Mouse (Mus musculus) myocyte (in vitro differentiated cells): ENCODE measurements at regions not wholly inside any gene's neighbourhood (a gene's known extent, or its start where the extent isn't known, plus 50 kb on each side); places are given as distances from the start of the nearest gene placed in this dataset.

Experiments
- H3K27me3 ChIP-seq: one replicate; pipeline ENCODE4 v1.6.1; 2011; ENCODE audit not compliant: control insufficient read depth, insufficient read depth, insufficient read length
- H3K36me3 ChIP-seq: one replicate; pipeline ENCODE4 v1.6.1; 2011; ENCODE audit not compliant: control insufficient read depth, insufficient read depth
- H3K4me2 ChIP-seq: one replicate; pipeline ENCODE4 v1.6.1; 2011; ENCODE audit warnings: low read depth, control low read depth
- H3K4me3 ChIP-seq: one replicate; pipeline ENCODE4 v1.5.1; 2011; ENCODE audit warnings: mild to moderate bottlenecking, control low read depth, moderate library complexity
- H3K79me2 ChIP-seq: one replicate; pipeline ENCODE4 v1.6.1; 2011; ENCODE audit not compliant: control insufficient read depth, insufficient read depth
- H3ac ChIP-seq: one replicate; pipeline ENCODE4 v1.6.1; 2011; ENCODE audit not compliant: control insufficient read depth, insufficient read length
- CEBPB ChIP-seq: IDR thresholded peaks from 2 replicates; pipeline ENCODE4 v1.6.1; 2011; ENCODE audit warnings: mild to moderate bottlenecking, moderate library complexity; ENCODE audit not compliant: poor library complexity, insufficient read depth, severe bottlenecking
- E2F4 ChIP-seq: IDR thresholded peaks from one replicate; pipeline ENCODE4 v1.6.1; 2011; ENCODE audit warnings: mild to moderate bottlenecking, control low read depth, moderate library complexity; ENCODE audit not compliant: insufficient read depth
- MAX ChIP-seq: IDR thresholded peaks from one replicate; pipeline ENCODE4 v1.6.1; 2011; ENCODE audit warnings: low read depth, mild to moderate bottlenecking, control low read depth
- MYOD1 ChIP-seq, 3 experiments: IDR thresholded peaks; one replicate each; pipeline ENCODE4 v1.6.1; 2011; ENCODE audit warnings: control low read depth in 2 of 3, low read depth in 2 of 3, mild to moderate bottlenecking in 2 of 3, moderate library complexity in 1 of 3; ENCODE audit not compliant: insufficient read length in 2 of 3, control insufficient read depth in 1 of 3
- MYOG ChIP-seq, 3 experiments: IDR thresholded peaks; one replicate each; pipeline ENCODE4 v1.6.1; 2011; ENCODE audit warnings: control low read depth in 2 of 3, low read depth in 2 of 3, mild to moderate bottlenecking in 2 of 3; ENCODE audit not compliant: insufficient read length in 2 of 3, control insufficient read depth in 1 of 3, insufficient read depth in 1 of 3
- POLR2A ChIP-seq: IDR thresholded peaks from one replicate; pipeline ENCODE4 v1.6.1; 2011; ENCODE audit warnings: low read depth, mild to moderate bottlenecking, control low read depth, moderate library complexity; ENCODE audit not compliant: insufficient read length
- POLR2AphosphoS2 ChIP-seq: IDR thresholded peaks from one replicate; pipeline ENCODE4 v1.6.1; 2011; ENCODE audit warnings: low read depth, control low read depth; ENCODE audit not compliant: insufficient read length
- REST ChIP-seq: IDR thresholded peaks from one replicate; pipeline ENCODE4 v1.6.1; 2011; ENCODE audit warnings: mild to moderate bottlenecking, control low read depth, moderate library complexity; ENCODE audit not compliant: insufficient read depth, insufficient read length
- SRF ChIP-seq: IDR thresholded peaks from one replicate; pipeline ENCODE4 v1.6.1; 2011; ENCODE audit warnings: low read depth; ENCODE audit not compliant: control insufficient read depth, insufficient read length
- TCF12 ChIP-seq: IDR thresholded peaks from one replicate; pipeline ENCODE4 v1.6.1; 2011; ENCODE audit warnings: mild to moderate bottlenecking, control low read depth; ENCODE audit not compliant: poor library complexity, insufficient read depth, severe bottlenecking
- TCF3 ChIP-seq: IDR thresholded peaks from one replicate; pipeline ENCODE4 v1.6.1; 2011; ENCODE audit warnings: low read depth, control low read depth; ENCODE audit not compliant: insufficient read length
- USF1 ChIP-seq: IDR thresholded peaks from one replicate; pipeline ENCODE4 v1.6.1; 2011; ENCODE audit warnings: low read depth, mild to moderate bottlenecking, control low read depth, moderate library complexity

DNA sequence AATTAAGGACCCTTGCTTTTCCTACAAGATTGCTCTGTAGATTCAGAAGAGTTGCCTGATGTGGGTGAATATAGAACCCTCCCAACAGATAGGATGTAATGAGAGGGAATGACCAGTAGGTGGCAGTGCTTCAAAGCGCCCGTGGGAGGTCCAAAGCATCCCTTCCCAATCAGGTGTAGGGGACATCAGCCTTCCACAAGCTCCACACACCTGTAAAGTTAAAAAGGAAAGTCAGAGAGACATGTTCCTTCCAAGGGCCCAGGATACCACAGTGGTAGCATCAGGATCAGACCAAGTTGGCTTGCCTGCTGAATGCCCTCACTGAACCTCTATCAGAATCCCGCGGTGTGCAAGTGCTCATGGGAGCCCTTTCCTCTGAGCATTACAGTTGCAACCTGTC is 75.7 kb upstream of the Zfp618 start:
- no peaks in the 10 kb centered on the region for H3K79me2 ChIP-seq
- no peak overlapping the region for H3K4me3 ChIP-seq
- H3ac ChIP-seq, result no peak overlapping the region
- H3K36me3 ChIP-seq, result no peaks in the 10 kb centered on the region
- TF ChIP-seq TCF12 (no peak), TCF3 (no peak), SRF (no peak), MAX (no peak), E2F4 (no peak), REST (no peak), POLR2A (no peak)
- no peak overlapping the region for H3K4me2 ChIP-seq
- H3K27me3 ChIP-seq, result peaks cover 16% of the 10 kb centered on the region

DNA sequence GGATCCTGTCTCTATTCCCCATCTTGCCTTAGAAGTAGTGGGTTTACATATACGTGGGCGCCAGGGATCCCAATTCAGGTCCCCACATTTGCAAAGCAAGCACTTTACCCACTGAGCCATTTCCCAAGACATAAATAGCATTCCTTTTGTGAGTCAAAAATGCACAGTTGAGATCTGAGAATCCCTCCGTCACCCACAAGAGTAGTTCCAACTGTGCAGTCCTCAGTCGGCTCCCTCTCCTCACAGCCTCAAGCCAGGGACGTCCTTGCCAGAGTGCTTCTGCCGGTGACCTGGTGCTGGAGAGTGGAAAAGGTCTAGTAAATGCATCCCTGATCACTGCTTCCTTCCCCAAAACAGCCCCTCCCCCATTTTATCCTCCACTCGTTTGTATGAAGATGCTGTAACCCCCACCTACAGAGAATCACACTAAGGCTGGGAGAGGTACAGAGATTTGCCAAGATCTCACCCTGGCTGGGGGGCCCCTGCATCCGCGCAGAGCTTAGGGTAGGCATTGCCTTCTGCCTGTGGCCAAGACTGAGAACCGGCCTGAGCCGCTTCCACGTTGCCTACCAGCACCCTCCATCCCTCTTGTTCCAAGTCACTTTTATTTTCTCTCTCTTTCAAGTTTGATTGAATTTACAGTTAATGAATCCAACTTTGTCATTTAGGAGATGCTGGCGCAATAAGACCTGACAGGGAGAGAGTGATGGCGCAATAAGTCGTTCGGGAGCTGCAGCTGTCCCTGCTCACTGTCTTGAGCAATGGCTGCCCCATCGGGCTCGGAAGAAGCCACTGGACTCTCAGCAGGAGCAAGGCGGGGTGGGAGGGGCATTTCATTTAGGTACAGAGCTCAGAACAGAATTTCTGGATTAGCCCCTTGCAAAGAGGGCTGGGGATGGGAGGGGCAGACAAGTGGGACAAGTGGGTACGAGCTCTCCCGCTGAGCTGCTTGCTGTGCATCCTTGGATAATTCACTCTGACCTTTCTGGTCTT is 74.5 kb upstream of the Zfp618 start:
- Histone ChIP-seq H3K4me3 (no peak overlapping the region), H3K27me3 (peaks cover 16% of the 10 kb centered on the region)

DNA sequence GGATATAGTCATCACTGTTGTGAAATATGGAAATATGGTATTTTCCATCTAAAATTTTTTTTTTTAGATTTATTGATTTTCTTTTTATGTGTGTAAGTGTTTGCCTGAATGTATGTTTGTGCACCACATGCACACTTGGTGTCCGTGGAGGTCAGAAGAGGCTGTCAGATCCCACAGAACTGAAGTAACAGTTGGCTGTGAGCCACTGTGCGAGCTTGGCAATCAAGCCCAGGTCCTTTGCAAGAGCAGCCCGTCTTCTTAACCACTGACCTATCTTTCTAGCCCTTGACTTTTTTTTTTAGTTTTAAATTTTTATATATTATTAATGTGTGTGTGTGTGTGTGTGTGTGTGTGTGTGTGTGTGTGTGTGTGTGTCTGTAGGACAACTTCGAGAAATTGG is 52.5 kb upstream of the Zfp618 start:
- no peaks in the 10 kb centered on the region for H3K36me3 ChIP-seq
- no peak overlapping the region for H3ac ChIP-seq
- H3K4me2 ChIP-seq, result no peak overlapping the region
- TF ChIP-seq CEBPB (no peak), USF1 (no peak), E2F4 (no peak), MAX (no peak), MYOD1 (IDR thresholded peaks at IDR 0.05; ENCODE audit: control insufficient read depth in 1 of 3, insufficient read length in 2 of 3, low read depth in 2 of 3) (no peak), TCF3 (no peak), TCF12 (no peak), POLR2AphosphoS2 (no peak)
- H3K4me3 ChIP-seq, result no peak overlapping the region
- no peaks in the 10 kb centered on the region for H3K27me3 ChIP-seq
- H3K79me2 ChIP-seq, result no peaks in the 10 kb centered on the region

More for the DNA sequence above, 74.5 kb upstream of the Zfp618 start:
- no peak overlapping the region for H3ac ChIP-seq
- H3K4me2 ChIP-seq, result no peak overlapping the region
- no peaks in the 10 kb centered on the region for H3K79me2 ChIP-seq
- no peaks in the 10 kb centered on the region for H3K36me3 ChIP-seq
- TF ChIP-seq MYOG (IDR thresholded peaks at IDR 0.05; ENCODE audit: control insufficient read depth in 1 of 3, insufficient read depth in 1 of 3, insufficient read length in 2 of 3, low read depth in 2 of 3), result no peak
- TF ChIP-seq MYOD1 (IDR thresholded peaks at IDR 0.05; ENCODE audit: control insufficient read depth in 1 of 3, insufficient read length in 2 of 3, low read depth in 2 of 3), result no peak
- no peak for TF ChIP-seq REST
- no peak for TF ChIP-seq POLR2AphosphoS2
- no peak for TF ChIP-seq TCF3
- TF ChIP-seq POLR2A, result no peak
- no peak for TF ChIP-seq E2F4
- TF ChIP-seq MAX, result no peak
